Mouse (Mus musculus) left cerebral cortex, adult 11 months (tissue): ENCODE measurements around the gene Cdadc1.
"Not testable (repeated sequence)": the region's sequence is repeated elsewhere in the genome, so short reads cannot be mapped to it uniquely, and the experiment has no call there.

Experiments used
- DNase-seq: peaks from one replicate; pipeline ENCODE4 v3.0.0; 2022; ENCODE audit warnings: low spot score

Gene Cdadc1

GRCm38 (mm10) chr14:59597398-59598259 lies at the start of gene Cdadc1:
TSS of gene Cdadc1 (minus strand) at chr14:59597959.
- DNase-seq = peak; percentile 90

- no peak for DNase-seq
Observed at GRCm38 (mm10) chr14:59646826-59647697, 49.3 kb upstream of the Cdadc1 start.

GRCm38 (mm10) chr14:59644896-59645295 lies 47.1 kb upstream of the Cdadc1 start:
- DNase-seq = no peak

- no peak for DNase-seq
Observed at GRCm38 (mm10) chr14:59644166-59644565, 46.4 kb upstream of the Cdadc1 start.

GRCm38 (mm10) chr14:59643582-59643981 lies 45.8 kb upstream of the Cdadc1 start:
- no peak for DNase-seq

GRCm38 (mm10) chr14:59641856-59642255 lies 44.1 kb upstream of the Cdadc1 start:
- DNase-seq = no peak

- no peak for DNase-seq
Observed at GRCm38 (mm10) chr14:59638906-59639703, 41.3 kb upstream of the Cdadc1 start.

GRCm38 (mm10) chr14:59633988-59634387 lies 36.2 kb upstream of the Cdadc1 start:
- no peak for DNase-seq

GRCm38 (mm10) chr14:59633295-59633898 lies 35.6 kb upstream of the Cdadc1 start:
- no peak for DNase-seq

GRCm38 (mm10) chr14:59632067-59632466 lies 34.3 kb upstream of the Cdadc1 start:
- DNase-seq = no peak

GRCm38 (mm10) chr14:59630096-59630495 lies 32.3 kb upstream of the Cdadc1 start:
- no peak for DNase-seq

- DNase-seq = no peak
Observed at GRCm38 (mm10) chr14:59629308-59629707, 31.5 kb upstream of the Cdadc1 start.

- no peak for DNase-seq
Observed at GRCm38 (mm10) chr14:59627823-59628222, 30.1 kb upstream of the Cdadc1 start.

- no peak for DNase-seq
Observed at GRCm38 (mm10) chr14:59627142-59627680, 29.5 kb upstream of the Cdadc1 start.

GRCm38 (mm10) chr14:59626711-59627110 lies 29.0 kb upstream of the Cdadc1 start:
- DNase-seq = no peak

GRCm38 (mm10) chr14:59625806-59626364 lies 28.1 kb upstream of the Cdadc1 start:
- DNase-seq = no peak

- DNase-seq = peak; percentile 36
Observed at GRCm38 (mm10) chr14:59625158-59625805, 27.5 kb upstream of the Cdadc1 start, which contains the start of gene Shisa2. TSS of gene Shisa2 (plus strand) at chr14:59625308.

GRCm38 (mm10) chr14:59624326-59624885 lies 26.6 kb upstream of the Cdadc1 start:
- no peak for DNase-seq

- no peak for DNase-seq
Observed at GRCm38 (mm10) chr14:59616802-59617201, 19.0 kb upstream of the Cdadc1 start.

GRCm38 (mm10) chr14:59614149-59614548 lies 16.4 kb upstream of the Cdadc1 start:
- not testable (repeated sequence) for DNase-seq
